Mouse (Mus musculus): ENCODE data around the gene Acaca. TPM values are rescaled to one million over a fixed set of nuclear protein-coding genes. Genes with fewer than 3 reads are reported as not detected.

The Acaca gene
- polyA plus RNA-seq (2012; rRNA removed; ENCODE audit: low replicate concordance) = 288 and 331 TPM in 2 replicates

DNA sequence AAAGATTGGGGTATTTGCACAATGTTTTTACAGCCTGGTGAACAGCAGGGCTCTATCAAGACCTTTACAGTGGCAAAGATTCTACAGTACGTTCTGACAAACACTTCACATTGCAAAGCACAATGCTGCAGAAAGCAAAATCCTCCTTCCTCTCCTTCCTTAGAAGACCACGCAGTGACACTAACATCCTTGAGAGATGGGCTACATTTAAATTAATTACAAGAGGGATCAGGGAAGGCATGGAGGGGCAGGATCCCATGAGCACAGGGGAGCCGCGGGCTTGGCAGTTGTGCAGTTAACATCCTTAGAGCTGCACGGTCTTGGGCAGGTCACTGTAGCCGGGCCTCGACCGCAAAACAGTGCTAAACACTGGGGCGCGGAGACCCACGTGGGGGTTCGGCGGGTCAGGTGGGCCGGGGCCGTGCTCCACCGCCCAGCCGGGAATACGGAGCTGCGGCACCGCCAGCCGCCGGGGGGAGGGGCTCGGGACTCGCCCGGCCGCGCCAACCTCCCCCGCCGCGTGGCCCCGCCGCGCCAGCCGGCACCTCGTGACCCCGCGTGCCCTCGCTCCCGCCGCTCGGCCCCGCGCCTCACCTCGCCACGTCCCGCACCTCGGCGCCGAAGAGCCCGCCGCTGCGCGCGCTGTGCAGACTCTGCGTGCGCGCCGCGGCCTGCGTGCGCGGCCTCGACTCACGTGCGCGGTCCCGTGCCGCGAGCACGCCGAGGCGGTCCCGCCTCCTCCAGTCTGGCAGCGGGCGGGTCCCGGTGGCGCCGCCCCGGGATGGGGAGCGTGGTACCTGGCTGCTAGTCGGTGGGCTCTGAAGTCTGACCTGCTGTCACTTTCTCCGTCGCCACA lies at the start of gene Acaca, which contains the start of gene Tada2a:
Gene Acaca (plus strand): TSS at position 730 of the 856 bp plus-strand sequence.
Gene Tada2a (minus strand): TSS at position 658 of the 856 bp plus-strand sequence.

DNA sequence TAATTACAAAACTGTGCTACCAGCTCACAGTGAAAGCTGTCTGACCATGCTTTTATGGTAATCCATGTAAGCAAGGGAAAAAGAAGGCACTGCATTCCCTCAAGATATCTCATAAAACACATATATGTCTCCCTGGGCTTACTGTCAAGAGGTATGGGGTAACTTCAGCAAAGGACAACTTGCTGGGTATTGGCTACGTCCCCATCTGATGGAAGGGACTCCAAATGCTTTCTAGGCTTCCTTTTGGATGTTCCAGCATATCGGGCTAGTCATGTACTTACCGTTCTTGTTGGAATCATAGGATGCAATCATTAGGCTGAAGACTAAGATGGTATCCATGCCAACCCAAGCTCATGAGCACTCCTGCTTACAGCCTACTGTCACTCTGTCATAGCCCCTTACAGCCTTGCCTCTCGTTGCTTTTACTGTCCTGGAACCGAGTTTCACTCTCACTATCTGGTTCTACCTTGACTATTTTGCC lies 37.6 kb downstream of the Acaca start, which contains the start of gene Gm11437:
Gene Gm11437 (minus strand): TSS at position 431 of the 481 bp plus-strand sequence.

Other genes starting within 250 kb of the Acaca start
- 5.6 and 7.3 TPM in 2 replicates for gene Ddx52, start 187.6 kb upstream of the Acaca start, polyA plus RNA-seq (2012; rRNA removed; ENCODE audit: low replicate concordance)
- gene Synrg, start 165.2 kb upstream of the Acaca start, polyA plus RNA-seq (2012; rRNA removed; ENCODE audit: low replicate concordance) = 21.7 and 27.2 TPM in 2 replicates
- gene Dusp14, start 60.4 kb upstream of the Acaca start, polyA plus RNA-seq (2012; rRNA removed; ENCODE audit: low replicate concordance) = 1.4 and 18.6 TPM in 2 replicates
- 5.5 and 15.9 TPM in 2 replicates for gene Tada2a, start 72 bp upstream of the Acaca start, polyA plus RNA-seq (2012; rRNA removed; ENCODE audit: low replicate concordance)
- 0.27 TPM in 1 of 2 replicates, not detected in the other for gene Gm11437, start 37.8 kb downstream of the Acaca start, polyA plus RNA-seq (2012; rRNA removed; ENCODE audit: low replicate concordance)

All from subcutaneous adipose tissue, adult 2 months (tissue).